Mouse (Mus musculus) heart, embryonic 12.5 days (tissue): Measurements from ENCODE around the gene 1700125H20Rik. TPM values are rescaled to one million over a fixed set of nuclear protein-coding genes. Genes with fewer than 3 reads are reported as not detected.

Experiments
- ATAC-seq: fragments of 200-750 bp; cut with Nextera tagmentation; 2 replicates; pipeline ENCODE4 v1.8.0; 2017; ENCODE audit warnings: moderate TSS enrichment, moderate library complexity; ENCODE audit not compliant: insufficient number of reproducible peaks, low FRiP score
- H3K27ac ChIP-seq: fragments of 300-500 bp; sonication (generic); 2 replicates; pipeline ENCODE4 v1.5.1; 2016; ENCODE audit warnings: mild to moderate bottlenecking, moderate library complexity; ENCODE audit not compliant: poor library complexity, severe bottlenecking
- H3K27me3 ChIP-seq: fragments of 300-500 bp; sonication (generic); replicated peaks from 2 replicates; pipeline ENCODE4 v1.6.1; 2016; ENCODE audit warnings: mild to moderate bottlenecking, moderate library complexity
- H3K36me3 ChIP-seq: fragments of 300-500 bp; sonication (generic); 2 replicates; pipeline ENCODE4 v1.6.1; 2016; ENCODE audit warnings: mild to moderate bottlenecking, moderate library complexity
- H3K4me1 ChIP-seq: fragments of 300-500 bp; sonication (generic); replicated peaks from 2 replicates; pipeline ENCODE4 v1.6.1; 2016; ENCODE audit warnings: mild to moderate bottlenecking
- H3K4me2 ChIP-seq: fragments of 300-500 bp; sonication (generic); 2 replicates; pipeline ENCODE4 v1.6.1; 2016; ENCODE audit warnings: mild to moderate bottlenecking, moderate library complexity
- H3K4me3 ChIP-seq: fragments of 300-500 bp; sonication (generic); 2 replicates; pipeline ENCODE4 v1.5.1; 2016; ENCODE audit warnings: mild to moderate bottlenecking
- H3K9ac ChIP-seq: fragments of 300-500 bp; sonication (generic); 2 replicates; pipeline ENCODE4 v1.6.1; 2016; ENCODE audit warnings: mild to moderate bottlenecking, moderate library complexity
- H3K9me3 ChIP-seq: fragments of 300-500 bp; sonication (generic); replicated peaks from 2 replicates; pipeline ENCODE4 v1.6.1; 2016; ENCODE audit warnings: mild to moderate bottlenecking, moderate library complexity
- WGBS: fragments of 180-500 bp; shearing (Covaris S2); methylation state at CpG from one replicate; pipeline ENCODE4 v1.1.7; 2016; 5-methylcytosine and 5-hydroxymethylcytosine counted together
- polyA plus RNA-seq: library from polyadenylated mRNA; unstranded; fragments of >200 nt; fragmentation: Nextera tagmentation; extraction: Ambion mirVana; gene quantifications from 2 replicates; pipeline ENCODE4 v1.2.1, GENCODE M21; 2016

The 1700125H20Rik gene
- polyA plus RNA-seq, 1 experiment from 2014 or later: not detected

GRCm38 (mm10) chr11:85223248-85223647 is 53.0 kb downstream of the 1700125H20Rik start:
- 89% methylated on average over 3 of the region's 3 CpGs for WGBS
- H3K4me1 ChIP-seq: no peaks in the 10 kb centered on the region

More at GRCm38 (mm10) chr11:85223248-85223647, 53.0 kb downstream of the 1700125H20Rik start:
- Histone ChIP-seq H3K9ac (no peak overlapping the region), H3K4me2 (no peak overlapping the region), H3K9me3 (no peaks in the 10 kb centered on the region), H3K27me3 (no peaks in the 10 kb centered on the region), H3K36me3 (peaks cover 18% of the 10 kb centered on the region), H3K4me3 (no peak overlapping the region), H3K27ac (no peak overlapping the region)
- ATAC-seq: no peak

Other genes starting within 250 kb of the 1700125H20Rik start
- gene Car4, start 212.6 kb upstream of the 1700125H20Rik start, polyA plus RNA-seq: 4.3 and 4.8 TPM in 2 replicates
- 5.3 and 5.4 TPM in 2 replicates for gene Usp32, start 30.2 kb upstream of the 1700125H20Rik start, polyA plus RNA-seq
- 50.3 and 50.7 TPM in 2 replicates for gene Appbp2, start 64.7 kb downstream of the 1700125H20Rik start, polyA plus RNA-seq
- 17.7 and 18.5 TPM in 2 replicates for gene Ppm1d, start 140.8 kb downstream of the 1700125H20Rik start, polyA plus RNA-seq
- gene Bcas3, start 182.8 kb downstream of the 1700125H20Rik start, polyA plus RNA-seq: 16.1 and 20.6 TPM in 2 replicates